Mouse (Mus musculus): Measurements from ENCODE around the gene Elk3. TPM values are rescaled to one million over a fixed set of nuclear protein-coding genes. Genes with fewer than 3 reads are reported as not detected.

Gene Elk3
- polyA plus RNA-seq, 1 experiment: 11.0 TPM

DNA sequence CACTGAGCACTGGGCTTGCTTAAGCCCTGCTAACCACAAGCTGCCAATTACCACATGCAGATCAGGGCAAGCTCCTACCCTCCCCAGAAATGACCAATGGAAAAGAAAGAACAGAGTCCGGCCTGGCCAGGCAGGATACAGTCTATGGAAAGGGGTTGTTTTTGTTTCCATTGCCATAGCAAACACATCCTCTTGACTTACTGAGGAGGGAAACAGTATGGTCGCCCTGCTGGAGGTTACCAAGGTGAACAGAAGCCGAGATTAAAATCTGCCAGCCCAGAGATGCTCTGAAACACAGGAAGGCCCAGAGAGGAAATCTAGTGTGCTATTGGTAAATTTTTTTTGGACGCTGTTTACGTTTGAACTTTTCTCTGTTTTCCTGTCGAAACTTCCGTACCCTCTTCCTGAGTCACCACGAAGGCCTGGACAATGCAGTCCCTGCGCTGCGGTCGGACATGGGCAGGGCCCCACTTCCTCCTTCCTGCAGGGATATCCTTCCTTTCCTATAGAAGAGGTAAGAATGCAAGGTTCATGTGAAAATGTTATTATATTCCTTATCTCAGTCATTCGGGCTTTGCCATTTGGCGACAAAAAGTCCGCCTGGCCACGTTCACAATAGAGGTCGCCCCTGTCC lies 25.0 kb upstream of the Elk3 start:
- Histone ChIP-seq H3K4me1 (ENCODE audit: control insufficient read depth, insufficient read depth, low read length) (peaks cover 4% of the 10 kb centered on the region), H3K27ac (ENCODE audit: insufficient read depth, low read length) (no peak overlapping the region), H3K9me3 (replicated peaks; ENCODE audit: control insufficient read depth, insufficient read depth, low read length, poor library complexity, severe bottlenecking) (no peaks in the 10 kb centered on the region), H3K36me3 (ENCODE audit: control insufficient read depth, insufficient read depth, low read length, poor library complexity, severe bottlenecking) (no peaks in the 10 kb centered on the region), H3K9ac (ENCODE audit: low read depth, poor library complexity, severe bottlenecking) (no peak overlapping the region), H3K27me3 (ENCODE audit: control insufficient read depth, insufficient read depth, low read length, poor library complexity, severe bottlenecking) (no peaks in the 10 kb centered on the region), H3K4me3 (ENCODE audit: low read depth, low read length) (no peak overlapping the region)
- no peak for TF ChIP-seq EP300 (IDR thresholded peaks at IDR 0.05; ENCODE audit: insufficient read depth, low read depth, low read length)
- TF ChIP-seq POLR2A (IDR thresholded peaks at IDR 0.05; ENCODE audit: insufficient read depth, low read length): no peak
- TF ChIP-seq CTCF (IDR thresholded peaks at IDR 0.05; ENCODE audit: low read depth, low read length): no peak

DNA sequence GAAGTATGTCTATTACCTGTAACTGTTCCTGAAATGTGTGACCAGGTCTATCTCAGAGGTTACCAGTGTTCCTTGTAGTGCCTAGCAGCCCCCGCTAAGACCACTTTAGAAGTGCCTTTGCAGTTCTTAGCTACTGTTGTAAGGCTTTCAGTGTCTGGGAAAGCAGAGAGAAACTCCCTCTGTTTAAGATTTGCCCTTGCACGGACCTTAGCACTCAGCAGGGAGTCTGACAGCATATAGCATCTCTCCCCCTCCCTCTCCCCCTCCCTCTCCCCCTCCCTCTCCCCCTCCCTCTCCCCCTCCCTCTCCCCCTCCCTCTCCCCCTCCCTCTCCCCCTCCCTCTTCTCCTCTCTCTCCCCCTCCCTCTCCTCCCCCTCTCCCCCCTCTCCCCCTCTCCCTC lies 24.1 kb upstream of the Elk3 start:
- no peaks in the 10 kb centered on the region for H3K36me3 ChIP-seq (ENCODE audit: control insufficient read depth, insufficient read depth, low read length, poor library complexity, severe bottlenecking)
- H3K27ac ChIP-seq (ENCODE audit: insufficient read depth, low read length): no peak overlapping the region
- TF ChIP-seq EP300 (IDR thresholded peaks at IDR 0.05; ENCODE audit: insufficient read depth, low read depth, low read length): no peak
- TF ChIP-seq POLR2A (IDR thresholded peaks at IDR 0.05; ENCODE audit: insufficient read depth, low read length): no peak
- TF ChIP-seq CTCF (IDR thresholded peaks at IDR 0.05; ENCODE audit: low read depth, low read length): no peak
- no peak overlapping the region for H3K4me3 ChIP-seq (ENCODE audit: low read depth, low read length)
- no peak overlapping the region for H3K9ac ChIP-seq (ENCODE audit: low read depth, poor library complexity, severe bottlenecking)
- H3K9me3 ChIP-seq (replicated peaks; ENCODE audit: control insufficient read depth, insufficient read depth, low read length, poor library complexity, severe bottlenecking): no peaks in the 10 kb centered on the region
- H3K27me3 ChIP-seq (ENCODE audit: control insufficient read depth, insufficient read depth, low read length, poor library complexity, severe bottlenecking): no peaks in the 10 kb centered on the region
- H3K4me1 ChIP-seq (ENCODE audit: control insufficient read depth, insufficient read depth, low read length): peaks cover 4% of the 10 kb centered on the region

DNA sequence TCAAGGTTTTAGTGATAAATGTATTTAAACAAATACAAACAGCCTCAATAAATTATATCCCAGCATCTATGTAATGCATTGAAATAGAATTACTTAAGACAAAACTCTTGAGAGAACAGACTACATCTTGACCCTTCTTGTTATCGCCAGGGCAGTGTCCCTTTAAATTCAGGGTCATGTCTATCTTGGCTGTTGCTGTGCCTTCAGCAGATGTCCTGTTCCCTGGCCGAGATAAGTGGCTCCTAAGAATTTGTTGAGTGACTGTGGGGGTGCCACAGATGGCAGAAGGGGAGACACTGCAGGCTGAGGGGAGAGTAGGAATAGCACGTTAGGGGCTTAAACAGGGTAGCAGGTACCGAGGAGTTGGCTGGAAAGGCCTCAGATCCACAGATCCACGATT lies 22.3 kb upstream of the Elk3 start:
- Histone ChIP-seq H3K9me3 (replicated peaks; ENCODE audit: control insufficient read depth, insufficient read depth, low read length, poor library complexity, severe bottlenecking) (no peaks in the 10 kb centered on the region), H3K4me3 (ENCODE audit: low read depth, low read length) (no peak overlapping the region), H3K27ac (ENCODE audit: insufficient read depth, low read length) (no peak overlapping the region), H3K9ac (ENCODE audit: low read depth, poor library complexity, severe bottlenecking) (no peak overlapping the region), H3K27me3 (ENCODE audit: control insufficient read depth, insufficient read depth, low read length, poor library complexity, severe bottlenecking) (no peaks in the 10 kb centered on the region), H3K4me1 (ENCODE audit: control insufficient read depth, insufficient read depth, low read length) (peaks cover 4% of the 10 kb centered on the region), H3K36me3 (ENCODE audit: control insufficient read depth, insufficient read depth, low read length, poor library complexity, severe bottlenecking) (no peaks in the 10 kb centered on the region)
- no peak for TF ChIP-seq EP300 (IDR thresholded peaks at IDR 0.05; ENCODE audit: insufficient read depth, low read depth, low read length)
- no peak for TF ChIP-seq POLR2A (IDR thresholded peaks at IDR 0.05; ENCODE audit: insufficient read depth, low read length)
- no peak for TF ChIP-seq CTCF (IDR thresholded peaks at IDR 0.05; ENCODE audit: low read depth, low read length)

DNA sequence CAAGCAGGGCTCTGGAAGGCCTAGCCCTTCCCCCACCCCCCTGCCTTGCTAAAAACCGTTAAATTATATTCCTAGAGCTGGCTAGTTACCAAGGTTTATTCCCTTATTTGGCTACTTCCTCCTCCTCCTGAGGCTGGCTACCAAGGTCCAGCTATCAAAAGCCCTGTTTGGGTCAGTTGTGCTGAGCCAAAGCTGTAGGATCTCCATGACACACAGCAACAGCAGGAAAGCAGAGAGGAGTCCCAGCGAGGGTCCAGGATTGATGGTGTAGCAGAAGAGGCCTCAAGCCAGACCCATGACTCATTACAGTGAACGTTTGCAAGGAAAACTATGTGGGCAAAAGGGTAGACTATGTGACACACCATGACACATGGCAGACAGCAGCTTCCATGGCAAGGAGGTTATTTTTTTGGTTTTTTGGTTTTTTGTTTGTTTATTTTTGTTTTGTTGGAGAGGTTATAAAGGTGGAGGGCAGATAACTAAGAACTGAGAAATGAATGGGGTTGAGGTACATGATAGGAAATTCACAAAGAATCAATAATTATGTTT lies 21.4 kb upstream of the Elk3 start:
- no peaks in the 10 kb centered on the region for H3K27me3 ChIP-seq (ENCODE audit: control insufficient read depth, insufficient read depth, low read length, poor library complexity, severe bottlenecking)
- no peak overlapping the region for H3K27ac ChIP-seq (ENCODE audit: insufficient read depth, low read length)
- TF ChIP-seq POLR2A (IDR thresholded peaks at IDR 0.05; ENCODE audit: insufficient read depth, low read length) (no peak), EP300 (IDR thresholded peaks at IDR 0.05; ENCODE audit: insufficient read depth, low read depth, low read length) (no peak), CTCF (IDR thresholded peaks at IDR 0.05; ENCODE audit: low read depth, low read length) (no peak)
- no peaks in the 10 kb centered on the region for H3K36me3 ChIP-seq (ENCODE audit: control insufficient read depth, insufficient read depth, low read length, poor library complexity, severe bottlenecking)
- H3K9ac ChIP-seq (ENCODE audit: low read depth, poor library complexity, severe bottlenecking): no peak overlapping the region
- peaks cover 4% of the 10 kb centered on the region for H3K4me1 ChIP-seq (ENCODE audit: control insufficient read depth, insufficient read depth, low read length)
- no peaks in the 10 kb centered on the region for H3K9me3 ChIP-seq (replicated peaks; ENCODE audit: control insufficient read depth, insufficient read depth, low read length, poor library complexity, severe bottlenecking)
- H3K4me3 ChIP-seq (ENCODE audit: low read depth, low read length): no peak overlapping the region

DNA sequence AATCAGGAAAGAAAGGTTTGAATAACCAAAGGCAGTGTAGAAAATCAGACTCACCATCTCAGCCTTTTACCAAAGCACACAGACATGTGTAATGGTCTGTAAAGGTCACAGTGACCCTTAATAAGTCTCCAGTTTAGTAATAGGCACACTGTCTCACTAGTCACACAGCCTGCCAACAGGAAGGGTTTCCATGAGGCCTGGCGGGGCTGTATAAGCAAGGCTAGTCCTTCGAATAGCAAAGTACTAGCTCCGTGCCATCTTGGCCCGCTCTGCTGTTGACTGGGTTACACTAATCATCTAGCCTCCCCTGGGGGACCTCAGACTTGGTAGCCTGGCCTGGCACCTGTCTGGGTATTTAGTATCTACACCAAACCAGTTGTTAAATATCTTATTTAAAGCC lies 20.6 kb upstream of the Elk3 start:
- H3K9ac ChIP-seq (ENCODE audit: low read depth, poor library complexity, severe bottlenecking): no peak overlapping the region

DNA sequence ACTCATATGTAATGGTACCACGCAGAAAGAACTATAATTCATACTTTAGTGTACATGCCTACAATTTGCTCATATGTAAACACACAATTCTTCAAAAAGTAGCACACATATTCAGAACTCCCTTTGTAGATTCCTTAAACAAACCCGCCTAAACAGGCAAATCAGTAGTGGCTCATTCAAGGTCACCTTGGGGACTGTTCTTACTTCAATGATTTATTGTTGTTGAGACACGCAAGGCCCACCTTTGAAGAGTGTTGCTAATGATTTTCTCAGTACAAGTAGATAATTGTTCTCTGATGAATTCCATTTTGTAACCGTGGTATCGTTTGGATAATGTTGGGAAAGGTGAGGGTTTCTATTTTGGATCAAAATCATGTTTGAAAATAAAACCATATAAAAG lies 17.4 kb upstream of the Elk3 start:
- Histone ChIP-seq H3K4me1 (ENCODE audit: control insufficient read depth, insufficient read depth, low read length) (peaks cover 3% of the 10 kb centered on the region), H3K27me3 (ENCODE audit: control insufficient read depth, insufficient read depth, low read length, poor library complexity, severe bottlenecking) (no peaks in the 10 kb centered on the region), H3K36me3 (ENCODE audit: control insufficient read depth, insufficient read depth, low read length, poor library complexity, severe bottlenecking) (no peaks in the 10 kb centered on the region), H3K9ac (ENCODE audit: low read depth, poor library complexity, severe bottlenecking) (no peak overlapping the region), H3K9me3 (replicated peaks; ENCODE audit: control insufficient read depth, insufficient read depth, low read length, poor library complexity, severe bottlenecking) (no peaks in the 10 kb centered on the region), H3K4me3 (ENCODE audit: low read depth, low read length) (no peak overlapping the region), H3K27ac (ENCODE audit: insufficient read depth, low read length) (no peak overlapping the region)
- no peak for TF ChIP-seq CTCF (IDR thresholded peaks at IDR 0.05; ENCODE audit: low read depth, low read length)
- TF ChIP-seq EP300 (IDR thresholded peaks at IDR 0.05; ENCODE audit: insufficient read depth, low read depth, low read length): no peak
- TF ChIP-seq POLR2A (IDR thresholded peaks at IDR 0.05; ENCODE audit: insufficient read depth, low read length): no peak

More for the DNA sequence above, 20.6 kb upstream of the Elk3 start:
- Histone ChIP-seq H3K4me1 (ENCODE audit: control insufficient read depth, insufficient read depth, low read length) (peaks cover 4% of the 10 kb centered on the region), H3K36me3 (ENCODE audit: control insufficient read depth, insufficient read depth, low read length, poor library complexity, severe bottlenecking) (no peaks in the 10 kb centered on the region), H3K9me3 (replicated peaks; ENCODE audit: control insufficient read depth, insufficient read depth, low read length, poor library complexity, severe bottlenecking) (no peaks in the 10 kb centered on the region), H3K27me3 (ENCODE audit: control insufficient read depth, insufficient read depth, low read length, poor library complexity, severe bottlenecking) (no peaks in the 10 kb centered on the region), H3K4me3 (ENCODE audit: low read depth, low read length) (no peak overlapping the region), H3K27ac (ENCODE audit: insufficient read depth, low read length) (no peak overlapping the region)
- TF ChIP-seq EP300 (IDR thresholded peaks at IDR 0.05; ENCODE audit: insufficient read depth, low read depth, low read length): no peak
- TF ChIP-seq POLR2A (IDR thresholded peaks at IDR 0.05; ENCODE audit: insufficient read depth, low read length): no peak
- no peak for TF ChIP-seq CTCF (IDR thresholded peaks at IDR 0.05; ENCODE audit: low read depth, low read length)
